Mouse (Mus musculus): ENCODE data around the gene Cd3eap.
A peak's percentile ranks its signal among the peaks of the same experiment; 100 is the strongest.

The Cd3eap gene

DNA sequence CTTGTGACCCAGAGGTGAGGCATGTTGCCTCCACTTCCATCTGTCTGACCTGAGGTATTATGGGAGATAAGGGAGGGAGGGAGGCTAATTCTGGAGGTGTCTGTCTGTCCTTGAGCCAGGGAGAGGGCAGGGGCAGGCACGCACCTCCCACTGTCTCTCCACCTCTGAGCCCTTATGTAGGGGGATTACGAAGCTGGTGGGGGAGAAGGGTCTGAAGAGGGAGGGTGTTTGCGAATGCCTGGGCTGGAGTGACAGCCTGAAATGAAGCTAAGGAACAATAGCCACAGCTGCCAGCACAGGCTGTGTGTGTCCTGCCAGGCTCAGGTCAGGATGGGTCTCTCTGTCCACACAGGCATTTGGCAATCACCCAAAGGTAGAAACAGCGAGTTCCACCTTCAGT is 3.0 kb upstream of the Cd3eap start:
- no peak for DNase-seq (ENCODE audit: low read depth, low spot score)

GRCm38 (mm10) chr7:19361720-19362119 is 2.4 kb upstream of the Cd3eap start:
- DNase-seq (ENCODE audit: low read depth, low spot score): peak; percentile 76

DNA sequence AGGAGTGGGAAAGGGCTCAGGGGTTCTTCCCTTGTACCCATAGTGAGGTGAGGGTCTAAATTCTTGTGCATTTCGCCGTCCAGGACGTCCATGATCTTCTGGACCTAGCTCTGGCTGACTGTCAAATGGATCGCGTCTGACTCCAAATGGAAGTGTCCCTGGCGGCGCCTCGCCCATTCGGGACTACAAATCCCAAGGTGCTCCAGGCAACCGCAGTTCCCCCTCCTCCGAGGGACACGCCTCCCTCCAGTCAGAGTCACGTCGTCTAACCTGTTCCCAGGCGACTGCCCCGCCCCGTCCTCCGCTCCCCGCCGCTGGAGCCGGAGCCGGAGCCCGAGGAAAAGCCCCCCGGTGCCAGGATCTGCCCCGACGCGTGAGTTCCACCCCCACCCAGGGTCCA is 1.7 kb upstream of the Cd3eap start:
- DNase-seq (ENCODE audit: low read depth, low spot score): peak; percentile 77

- peak; percentile 68 for DNase-seq (ENCODE audit: low read depth, low spot score)
These were observed 784 bp upstream of the Cd3eap start for GRCm38 (mm10) chr7:19359892-19360641.

GRCm38 (mm10) chr7:19358634-19359033 is 649 bp downstream of the Cd3eap start:
- no peak for DNase-seq (ENCODE audit: low read depth, low spot score)

GRCm38 (mm10) chr7:19357381-19358375 is 1.6 kb downstream of the Cd3eap start:
- DNase-seq (ENCODE audit: low read depth, low spot score): no peak

DNA sequence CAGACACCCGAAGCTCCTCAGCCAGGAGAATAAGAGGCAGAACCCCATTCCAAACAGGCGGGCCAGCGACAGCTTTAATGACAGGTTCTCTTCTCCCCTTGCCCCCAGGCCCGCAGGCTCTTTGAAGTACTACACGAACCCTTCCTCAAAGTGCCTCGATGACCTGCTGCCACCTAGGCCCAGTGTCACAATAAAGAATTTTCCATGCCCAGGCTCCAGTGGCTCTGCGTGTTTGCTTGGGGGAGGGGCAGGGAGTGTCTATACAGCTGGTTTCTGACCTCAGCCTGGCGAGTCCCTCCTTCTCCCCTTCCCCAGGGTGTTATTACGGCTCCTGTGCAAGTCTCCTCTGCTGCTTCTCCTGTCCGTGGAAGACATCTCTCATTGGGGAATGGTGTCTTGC is 3.0 kb downstream of the Cd3eap start:
- DNase-seq (ENCODE audit: low read depth, low spot score): no peak

DNA sequence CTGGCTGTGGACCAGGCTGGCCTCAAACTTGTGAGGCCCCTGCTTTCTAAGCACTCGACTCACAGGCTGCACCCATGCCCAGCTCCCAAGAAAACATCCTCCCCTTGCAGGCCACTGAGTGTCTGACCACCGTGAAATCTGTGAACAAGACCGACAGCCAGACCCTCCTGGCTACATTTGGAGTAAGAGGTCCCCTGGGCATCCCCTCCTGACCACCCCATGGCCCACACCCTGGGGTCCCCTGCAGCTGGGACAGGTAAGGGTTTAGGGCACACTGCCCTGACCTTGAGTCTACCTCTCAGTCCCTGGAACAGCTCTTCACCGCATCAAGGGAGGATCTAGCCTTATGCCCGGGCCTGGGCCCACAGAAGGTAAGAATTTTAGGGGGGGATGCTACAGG is 4.3 kb downstream of the Cd3eap start:
- no peak for DNase-seq (ENCODE audit: low read depth, low spot score)

GRCm38 (mm10) chr7:19350221-19350620 is 9.1 kb downstream of the Cd3eap start:
- no peak for DNase-seq (ENCODE audit: low read depth, low spot score)

DNA sequence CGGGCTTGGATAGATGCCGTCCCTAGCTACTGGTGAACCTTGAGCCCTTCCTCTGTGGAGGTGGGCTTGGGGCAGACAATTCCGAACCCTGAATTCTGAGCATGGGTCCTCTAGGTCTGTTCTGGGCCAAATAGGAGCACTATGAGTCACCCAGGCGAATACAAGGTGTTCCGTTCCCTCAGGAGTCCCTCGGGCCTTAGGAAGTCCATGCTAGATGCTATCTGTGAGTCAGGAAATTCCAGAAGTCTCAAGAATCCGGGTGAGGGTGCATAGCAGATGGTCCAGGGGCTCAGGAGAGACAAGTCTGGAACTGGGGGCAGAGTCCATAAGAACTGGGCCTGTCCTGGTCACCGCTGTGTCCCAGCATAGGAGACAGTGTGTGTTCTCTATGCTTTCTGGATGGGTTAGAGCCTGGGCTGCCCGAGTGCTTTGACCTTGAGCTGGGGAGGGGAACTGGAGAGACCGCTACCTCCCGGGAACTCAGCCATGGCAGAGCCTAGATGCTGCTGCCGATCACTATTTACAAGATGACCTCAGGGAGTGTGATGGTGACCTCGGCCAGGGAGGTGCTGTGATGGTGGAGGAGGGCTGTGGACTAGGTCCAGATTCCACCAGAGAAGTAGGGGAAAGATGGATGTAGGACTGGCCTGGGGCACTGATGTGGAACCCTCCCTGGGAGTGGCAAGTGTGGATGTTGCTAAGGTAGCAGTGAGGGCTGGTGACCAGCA is 9.9 kb downstream of the Cd3eap start:
- DNase-seq (ENCODE audit: low read depth, low spot score): no peak

DNA sequence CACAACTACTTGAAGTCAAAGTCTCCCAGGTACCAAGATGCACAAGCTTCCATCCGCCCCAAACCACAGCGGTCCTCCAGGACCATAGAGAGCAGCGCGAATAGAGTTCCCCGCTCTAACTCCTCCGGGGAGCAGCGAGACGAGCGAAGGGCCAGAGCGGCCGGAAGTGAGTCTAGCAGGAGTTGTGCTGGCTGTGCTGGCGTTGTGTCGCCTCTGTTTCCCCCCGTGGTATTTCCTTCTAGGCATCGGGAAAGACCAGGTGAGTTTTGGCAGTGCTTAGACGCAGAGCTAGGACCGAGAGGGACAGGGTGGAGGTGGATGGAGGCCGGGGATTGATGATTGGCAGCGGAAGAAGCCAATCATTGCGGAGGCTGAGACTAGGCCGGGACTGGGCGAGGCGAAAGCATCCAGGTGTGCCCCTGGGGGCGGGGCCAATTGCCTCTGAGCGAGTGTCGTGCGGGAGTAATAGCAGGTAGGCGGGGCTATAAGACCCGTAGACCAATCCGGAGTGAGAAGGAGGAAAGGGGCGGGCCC is 14.3 kb downstream of the Cd3eap start:
- peak; percentile 95 for DNase-seq (ENCODE audit: low read depth, low spot score)

DNA sequence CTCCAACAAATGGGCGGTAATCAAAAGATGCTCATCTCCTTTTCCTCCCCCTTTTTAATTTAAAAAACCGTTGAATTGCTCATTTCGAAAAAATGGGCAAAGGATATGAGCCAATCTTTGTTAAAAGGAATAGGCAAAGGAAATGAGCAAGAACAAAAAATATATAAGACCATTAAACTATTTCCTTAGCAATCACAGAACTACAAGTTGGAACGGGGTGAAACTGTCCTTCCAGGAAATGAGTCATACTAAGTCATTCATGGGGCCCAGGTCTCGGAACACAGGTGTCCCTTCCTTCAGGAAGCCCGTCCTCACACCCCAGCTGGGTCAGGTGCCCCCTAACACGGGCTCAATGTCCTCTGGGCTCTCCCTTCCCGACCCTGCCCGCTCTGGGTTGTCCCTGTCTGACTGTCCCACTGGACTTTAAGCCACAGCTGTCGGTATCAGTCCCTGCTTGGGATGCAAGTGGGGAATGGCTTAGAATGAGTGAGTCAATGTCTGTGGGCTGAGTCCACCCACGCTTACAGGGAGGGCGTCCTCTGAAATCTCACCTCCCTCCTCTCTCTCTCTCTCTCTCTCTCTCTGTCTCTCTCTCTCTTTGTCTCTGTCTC is 14.9 kb downstream of the Cd3eap start, which contains the start of gene Ercc1:
Ercc1 (plus strand) TSS at position 542 of the 611 bp plus-strand sequence.
- no peak for DNase-seq (ENCODE audit: low read depth, low spot score)

GRCm38 (mm10) chr7:19343210-19343808 is 16.0 kb downstream of the Cd3eap start:
- DNase-seq (ENCODE audit: low read depth, low spot score): peak; percentile 70

- peak; percentile 55 for DNase-seq (ENCODE audit: low read depth, low spot score)
These were observed 16.7 kb downstream of the Cd3eap start for GRCm38 (mm10) chr7:19342481-19343027.

- DNase-seq (ENCODE audit: low read depth, low spot score): no peak
These were observed 17.4 kb downstream of the Cd3eap start for GRCm38 (mm10) chr7:19341761-19342409.

DNA sequence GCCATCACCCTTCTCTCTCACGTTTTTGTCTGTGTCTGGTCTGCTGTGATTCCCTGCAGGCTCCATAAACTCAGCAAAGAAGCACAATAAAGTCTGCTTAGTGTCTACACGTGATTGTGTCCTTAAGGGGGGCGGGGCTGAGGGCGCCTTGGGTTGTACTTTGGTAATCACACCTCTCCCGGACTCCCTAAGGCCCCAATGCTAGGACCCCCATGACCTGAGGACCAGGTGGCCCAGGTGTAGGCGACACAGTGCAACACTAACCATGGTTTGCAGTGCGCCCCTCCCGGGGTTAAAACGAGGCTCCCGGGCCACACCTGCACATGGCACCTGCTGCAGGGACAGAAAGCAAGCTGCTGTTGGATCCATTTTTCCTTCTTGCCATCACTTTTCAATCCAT is 18.0 kb downstream of the Cd3eap start:
- no peak for DNase-seq (ENCODE audit: low read depth, low spot score)

DNA sequence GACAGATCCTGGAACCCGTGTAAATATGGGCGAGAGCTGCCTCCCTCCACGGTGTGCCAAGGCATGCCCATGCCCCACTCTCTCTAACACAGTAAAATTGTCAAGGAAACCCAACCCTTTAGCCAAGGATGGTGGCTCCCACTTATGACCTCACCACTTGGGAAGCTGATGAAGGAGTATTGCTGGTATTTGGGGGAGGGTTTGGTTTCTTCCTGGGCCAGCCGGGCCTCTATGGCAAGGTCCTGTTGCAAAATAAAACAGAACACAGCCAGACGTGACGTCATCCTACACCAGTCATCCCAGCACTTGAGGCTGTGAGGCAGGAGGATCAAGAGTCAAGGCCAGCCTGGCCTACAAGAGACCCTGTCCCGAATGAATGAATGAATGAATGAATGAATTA is 20.7 kb downstream of the Cd3eap start:
- no peak for DNase-seq (ENCODE audit: low read depth, low spot score)

DNA sequence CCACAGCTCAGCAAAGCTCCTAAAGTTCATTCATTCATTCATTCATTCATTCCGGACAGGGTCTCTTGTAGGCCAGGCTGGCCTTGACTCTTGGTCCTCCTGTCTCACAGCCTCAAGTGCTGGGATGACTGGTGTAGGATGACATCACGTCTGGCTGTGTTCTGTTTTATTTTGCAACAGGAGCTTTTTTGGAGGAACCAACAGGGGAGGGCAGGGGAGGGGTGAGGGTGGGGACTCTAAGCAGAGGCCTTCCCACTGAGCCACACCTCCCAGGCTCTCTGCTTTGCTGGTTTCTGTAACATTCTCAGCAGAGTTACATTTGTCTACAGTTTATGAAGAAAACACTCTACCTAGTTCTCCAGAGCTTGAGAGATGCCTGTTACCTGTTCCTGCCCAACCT is 21.2 kb downstream of the Cd3eap start:
- DNase-seq (ENCODE audit: low read depth, low spot score): no peak

DNA sequence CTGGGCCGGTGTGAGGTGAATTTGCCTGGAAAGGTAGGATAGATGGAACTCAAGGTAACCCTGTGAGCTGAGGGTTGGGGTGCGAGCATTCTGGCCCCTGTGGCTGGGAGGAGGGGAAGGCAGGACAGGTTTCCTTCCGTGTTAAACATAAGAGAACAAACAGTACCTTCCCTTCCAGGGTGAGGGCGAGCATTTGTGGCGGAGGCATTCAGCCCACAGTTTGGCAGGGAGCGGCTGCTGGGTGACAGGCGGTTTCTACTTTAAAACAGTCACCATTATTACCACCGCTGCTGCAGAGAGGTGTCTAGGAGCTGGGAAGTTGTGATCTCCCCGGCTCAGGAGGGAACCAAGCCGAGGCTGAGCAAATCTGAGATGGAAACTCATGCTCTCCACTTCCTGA is 22.2 kb downstream of the Cd3eap start:
- DNase-seq (ENCODE audit: low read depth, low spot score): no peak

- DNase-seq (ENCODE audit: low read depth, low spot score): no peak
These were observed 23.7 kb downstream of the Cd3eap start for GRCm38 (mm10) chr7:19335583-19335982.
